Mouse (Mus musculus): ENCODE data around the gene Mtus2.

Mtus2 gene

GRCm38 (mm10) chr5:148181308-148181630, 224.1 kb downstream of the Mtus2 start:
- DNase-seq (ENCODE audit: low spot score in 2 of 2) = no peak

- DNase-seq (ENCODE audit: low spot score in 2 of 2) = no peak
Measured at GRCm38 (mm10) chr5:148181901-148182300, 224.8 kb downstream of the Mtus2 start.

- DNase-seq (ENCODE audit: low spot score in 2 of 2) = no peak
Measured at GRCm38 (mm10) chr5:148185898-148186297, 228.8 kb downstream of the Mtus2 start.

GRCm38 (mm10) chr5:148191416-148191815, 234.3 kb downstream of the Mtus2 start:
- DNase-seq (ENCODE audit: low spot score in 2 of 2) = no peak

GRCm38 (mm10) chr5:148211831-148212230, 254.7 kb downstream of the Mtus2 start:
- DNase-seq (ENCODE audit: low spot score in 2 of 2) = no peak

GRCm38 (mm10) chr5:148216786-148217185, 259.7 kb downstream of the Mtus2 start:
- no peak for DNase-seq (ENCODE audit: low spot score in 2 of 2)

- no peak for DNase-seq (ENCODE audit: low spot score in 2 of 2)
Measured at GRCm38 (mm10) chr5:148222898-148223297, 265.8 kb downstream of the Mtus2 start.

- DNase-seq (ENCODE audit: low spot score in 2 of 2) = no peak
Measured at GRCm38 (mm10) chr5:148224004-148224403, 266.9 kb downstream of the Mtus2 start.

GRCm38 (mm10) chr5:148233714-148234113, 276.6 kb downstream of the Mtus2 start:
- DNase-seq (ENCODE audit: low spot score in 2 of 2) = no peak

GRCm38 (mm10) chr5:148236616-148237015, 279.5 kb downstream of the Mtus2 start:
- DNase-seq (ENCODE audit: low spot score in 2 of 2) = no peak

- DNase-seq (ENCODE audit: low spot score in 2 of 2) = no peak
Measured at GRCm38 (mm10) chr5:148239067-148239466, 281.9 kb downstream of the Mtus2 start.

- no peak for DNase-seq (ENCODE audit: low spot score in 2 of 2)
Measured at GRCm38 (mm10) chr5:148239757-148240156, 282.6 kb downstream of the Mtus2 start.

GRCm38 (mm10) chr5:148241932-148242331, 284.8 kb downstream of the Mtus2 start:
- peak; percentile 15 to 62 for DNase-seq (ENCODE audit: low spot score in 2 of 2)

- no peak for DNase-seq (ENCODE audit: low spot score in 2 of 2)
Measured at GRCm38 (mm10) chr5:148244471-148244870, 287.4 kb downstream of the Mtus2 start.

GRCm38 (mm10) chr5:148245386-148245785, 288.3 kb downstream of the Mtus2 start:
- no peak for DNase-seq (ENCODE audit: low spot score in 2 of 2)

GRCm38 (mm10) chr5:148248236-148248635, 291.1 kb downstream of the Mtus2 start:
- DNase-seq (ENCODE audit: low spot score in 2 of 2) = no peak

- DNase-seq (ENCODE audit: low spot score in 2 of 2) = no peak
Measured at GRCm38 (mm10) chr5:148251847-148252246, 294.7 kb downstream of the Mtus2 start.

- DNase-seq (ENCODE audit: low spot score in 2 of 2) = no peak
Measured at GRCm38 (mm10) chr5:148262016-148262415, 304.9 kb downstream of the Mtus2 start.

- DNase-seq (ENCODE audit: low spot score in 2 of 2) = peak; percentile 10 to 32
Measured at GRCm38 (mm10) chr5:148264819-148265707, 307.9 kb downstream of the Mtus2 start.

- no peak for DNase-seq (ENCODE audit: low spot score in 2 of 2)
Measured at GRCm38 (mm10) chr5:148266841-148267240, 309.7 kb downstream of the Mtus2 start.

GRCm38 (mm10) chr5:148267446-148267845, 310.3 kb downstream of the Mtus2 start:
- DNase-seq (ENCODE audit: low spot score in 2 of 2) = peak in 1 of 2 experiments; percentile 65

- DNase-seq (ENCODE audit: low spot score in 2 of 2) = no peak
Measured at GRCm38 (mm10) chr5:148272065-148272464, 314.9 kb downstream of the Mtus2 start.

GRCm38 (mm10) chr5:148272771-148273170, 315.7 kb downstream of the Mtus2 start:
- no peak for DNase-seq (ENCODE audit: low spot score in 2 of 2)

GRCm38 (mm10) chr5:148278233-148278632, 321.1 kb downstream of the Mtus2 start:
- DNase-seq (ENCODE audit: low spot score in 2 of 2) = no peak

Measured in spleen, postnatal 10 days (tissue).